ENCODE assay signal across 10 mouse cellular contexts in the genomic region with DNA sequence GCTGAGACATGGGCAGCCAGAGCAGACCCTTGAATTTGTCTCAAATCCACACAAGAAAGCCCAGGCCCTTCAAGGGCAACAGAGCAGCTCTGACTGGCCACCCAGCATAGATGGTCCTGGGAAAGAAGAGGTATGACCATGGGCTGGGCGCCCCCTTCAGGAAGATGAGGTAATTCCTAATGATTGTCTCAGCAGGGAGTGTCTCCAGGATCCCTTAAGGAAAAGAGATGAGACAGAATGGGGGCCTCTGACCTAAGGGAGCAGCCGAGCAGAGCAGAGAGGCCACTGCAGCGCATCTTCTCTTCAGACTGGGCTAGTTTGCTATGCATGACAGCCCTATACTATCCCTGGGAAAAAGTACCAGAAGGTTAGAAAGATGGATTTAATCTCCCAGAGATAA. TPM values are rescaled to one million over a fixed set of nuclear protein-coding genes. Genes with fewer than 3 reads are reported as not detected.
DNase-seq lines count a peak whose midpoint lies in the region; ATAC-seq lines count a peak whose summit lies in the region.
"Had no signal": no experiment of that assay in that cellular context is flagged by ENCODE, and none has a peak within 500 bp of the region (broad histone marks: within the 10 kb centered on the region; RNA-seq: fewer than 3 reads in every experiment).

No protein-coding gene starts in this region.

- no peaks in the 10 kb centered on the region for H3K27me3 ChIP-seq in forebrain, embryonic 11.5 days (ENCODE audit: control insufficient read depth, insufficient read depth, low read length)
- peaks cover 21% of the 10 kb centered on the region for H3K27me3 ChIP-seq in forebrain, embryonic 12.5 days

- no peaks in the 10 kb centered on the region for H3K4me1 ChIP-seq in forebrain, embryonic 11.5 days (replicated peaks; ENCODE audit: control insufficient read depth, insufficient read depth, low read length)
- H3K4me1 ChIP-seq in forebrain, embryonic 12.5 days, result 0 out of 2 replicates have a peak, but pooled peaks cover 4% of the 10 kb centered on the region

- intact Hi-C loops in gastrocnemius, postnatal 36 days (cut with DNase I), result loop anchor here (1.0 to 10.0 kb wide), 2 partner anchors 139 to 218 kb away; no protein-coding TSS in a partner anchor

- DNase-seq in forebrain, embryonic 11.5 days (ENCODE audit: low spot score), result peak; percentile 58
- DNase-seq in right cerebral cortex, adult 2 months (ENCODE audit: low spot score in 2 of 2), result peak; percentile 42 to 46
- DNase-seq in right cerebral cortex, postnatal 25 days, result no peak
- peak; percentile 29 to 43 for DNase-seq in gastrocnemius, postnatal 36 days
- peak; percentile 78 to 82 for DNase-seq in kidney, postnatal 4 days
- peak; percentile 66 for DNase-seq in right cerebral cortex, postnatal 14 days
- no peak for DNase-seq in yolk sac, embryonic 10.5 days (ENCODE audit: low spot score)

- no peak overlapping the region for H3K4me2 ChIP-seq in forebrain, embryonic 11.5 days (ENCODE audit: low read depth, low read length, severe bottlenecking)
- no peak overlapping the region for H3K4me2 ChIP-seq in forebrain, embryonic 12.5 days
- H3K4me2 ChIP-seq: limb, embryonic 15.5 days had no signal

- H3K4me3 ChIP-seq in forebrain, embryonic 11.5 days (ENCODE audit: low read depth, low read length), result no peak overlapping the region
- H3K4me3 ChIP-seq in forebrain, embryonic 12.5 days (replicated peaks), result no peak overlapping the region
- H3K4me3 ChIP-seq: limb, embryonic 15.5 days had no signal

- no peak overlapping the region for H3K27ac ChIP-seq in forebrain, embryonic 11.5 days (ENCODE audit: low read depth, low read length)
- H3K27ac ChIP-seq in forebrain, embryonic 12.5 days, result no peak overlapping the region
- H3K27ac ChIP-seq: limb, embryonic 15.5 days had no signal

- 38% methylated on average over 3 of the region's 3 CpGs for WGBS in forebrain, embryonic 11.5 days
- 31% methylated on average over 3 of the region's 3 CpGs for WGBS in forebrain, embryonic 12.5 days

- H3K9ac ChIP-seq in forebrain, embryonic 11.5 days (ENCODE audit: low read length), result no peak overlapping the region
- no peak overlapping the region for H3K9ac ChIP-seq in forebrain, embryonic 12.5 days
- H3K9ac ChIP-seq: limb, embryonic 15.5 days had no signal

- H3K36me3 ChIP-seq in forebrain, embryonic 11.5 days (ENCODE audit: control insufficient read depth, insufficient read depth, low read length), result no peaks in the 10 kb centered on the region
- no peaks in the 10 kb centered on the region for H3K36me3 ChIP-seq in forebrain, embryonic 12.5 days (replicated peaks)
- H3K36me3 ChIP-seq: limb, embryonic 15.5 days had no signal

- no peaks in the 10 kb centered on the region for H3K9me3 ChIP-seq in forebrain, embryonic 11.5 days (ENCODE audit: control insufficient read depth, low read length)
- no peaks in the 10 kb centered on the region for H3K9me3 ChIP-seq in forebrain, embryonic 12.5 days
- H3K9me3 ChIP-seq: limb, embryonic 15.5 days had no signal

- ATAC-seq in forebrain, embryonic 11.5 days (replicated peaks; ENCODE audit: low FRiP score), result no peak
- ATAC-seq in forebrain, embryonic 12.5 days (ENCODE audit: low FRiP score), result no peak

RNA-seq across cellular contexts. Expression of a gene that starts 9.7 kb away (rescaled TPM):
- polyA plus RNA-seq in forebrain, embryonic 11.5 days (2014; fragmentation: Nextera tagmentation; extraction: Ambion mirVana), result 2.4 and 2.8 TPM in 2 replicates
- 1.7 and 2.5 TPM in 2 replicates for polyA plus RNA-seq in forebrain, embryonic 12.5 days (2016; fragmentation: Nextera tagmentation; extraction: Ambion mirVana)
- 1 to 10 TPM; 1.5 to 2.5 TPM for total RNA-seq in gastrocnemius, postnatal 36 days (2021)
- total RNA-seq: ES-E14 had no signal

RNA-seq across cellular contexts. Expression of a gene that starts 27.1 kb away (rescaled TPM):
- not detected in 2 replicates for polyA plus RNA-seq in forebrain, embryonic 11.5 days (2014; fragmentation: Nextera tagmentation; extraction: Ambion mirVana)
- not detected in 2 replicates for polyA plus RNA-seq in forebrain, embryonic 12.5 days (2016; fragmentation: Nextera tagmentation; extraction: Ambion mirVana)
- not detected for total RNA-seq in gastrocnemius, postnatal 36 days (2021)
- total RNA-seq: ES-E14 had no signal
- polyA plus RNA-seq: limb, embryonic 15.5 days had no signal

RNA-seq across cellular contexts. Expression of a gene that starts 40.1 kb away (rescaled TPM):
- not detected in 2 replicates for polyA plus RNA-seq in forebrain, embryonic 11.5 days (2014; fragmentation: Nextera tagmentation; extraction: Ambion mirVana)
- not detected in 2 replicates for polyA plus RNA-seq in forebrain, embryonic 12.5 days (2016; fragmentation: Nextera tagmentation; extraction: Ambion mirVana)
- not detected for total RNA-seq in gastrocnemius, postnatal 36 days (2021)
- total RNA-seq: ES-E14 had no signal
- polyA plus RNA-seq: limb, embryonic 15.5 days had no signal

Comparison
In these comparisons a context has a peak if more than half of its experiments do, and no peak if none do; other contexts are left out.
1. DNase-seq: peak in forebrain, embryonic 11.5 days (single experiment), right cerebral cortex, adult 2 months (2 of 2), gastrocnemius, postnatal 36 days (2 of 2), kidney, postnatal 4 days (2 of 2) and right cerebral cortex, postnatal 14 days (single experiment); none in right cerebral cortex, postnatal 25 days (single experiment) and yolk sac, embryonic 10.5 days (single experiment).